Mouse (Mus musculus) testis, adult 2 months (tissue): ENCODE measurements around the gene 1810062G17Rik.

Experiments used
- CTCF ChIP-seq: fragments of 200-500 bp; IDR thresholded peaks from 2 replicates; pipeline ENCODE4 v1.5.1; 2012; ENCODE audit warnings: low read depth, mild to moderate bottlenecking, inconsistent platforms, low read length, moderate library complexity; ENCODE audit not compliant: control insufficient read depth, insufficient read depth, insufficient replicate concordance
- POLR2A ChIP-seq: fragments of 200-500 bp; IDR thresholded peaks from 2 replicates; pipeline ENCODE4 v1.6.1; 2012; ENCODE audit warnings: low read depth, mild to moderate bottlenecking, inconsistent platforms, low read length, moderate library complexity; ENCODE audit not compliant: control insufficient read depth

GRCm38 (mm10) chr3:36494613-36495012 lies 18.9 kb downstream of the 1810062G17Rik start:
- no peak for TF ChIP-seq POLR2A
- TF ChIP-seq CTCF = no peak
